Mouse (Mus musculus) thymus, adult 2 months (tissue): ENCODE measurements around the gene Rnf32. TPM values are rescaled to one million over a fixed set of nuclear protein-coding genes. Genes with fewer than 3 reads are reported as not detected.

Experiments used
- DNase-seq: peaks from one replicate; pipeline ENCODE4 v3.0.0; 2021
- H3K27ac ChIP-seq: fragments of 200-500 bp; 2 replicates; pipeline ENCODE4 v1.5.1; 2012; ENCODE audit warnings: low read length, control low read depth; ENCODE audit not compliant: control insufficient read depth, insufficient read depth
- H3K27me3 ChIP-seq: fragments of 200-500 bp; 2 replicates; pipeline ENCODE4 v1.6.1; 2012; ENCODE audit warnings: mild to moderate bottlenecking, low read length, moderate library complexity, mixed read lengths; ENCODE audit not compliant: control insufficient read depth, insufficient read depth
- H3K36me3 ChIP-seq: fragments of 200-500 bp; 2 replicates; pipeline ENCODE4 v1.6.1; 2012; ENCODE audit warnings: mild to moderate bottlenecking, low read length, moderate library complexity; ENCODE audit not compliant: control insufficient read depth, insufficient read depth
- H3K4me1 ChIP-seq: fragments of 200-500 bp; replicated peaks from 2 replicates; pipeline ENCODE4 v1.6.1; 2012; ENCODE audit warnings: low read length; ENCODE audit not compliant: control insufficient read depth, insufficient read depth
- H3K4me3 ChIP-seq: fragments of 200-500 bp; 2 replicates; pipeline ENCODE4 v1.5.1; 2012; ENCODE audit warnings: mild to moderate bottlenecking, low read length, control low read depth, moderate library complexity; ENCODE audit not compliant: control insufficient read depth, insufficient read depth
- CTCF ChIP-seq: fragments of 200-500 bp; IDR thresholded peaks from 2 replicates; pipeline ENCODE4 v1.5.1; 2012; ENCODE audit warnings: mild to moderate bottlenecking, control low read depth, low read length, moderate library complexity, borderline replicate concordance; ENCODE audit not compliant: control insufficient read depth, poor library complexity, insufficient read depth; ENCODE audit errors: extremely low read depth
- POLR2A ChIP-seq: fragments of 200-500 bp; IDR thresholded peaks from 2 replicates; pipeline ENCODE4 v1.6.1; 2012; ENCODE audit warnings: mild to moderate bottlenecking, low read length, control low read depth, moderate library complexity; ENCODE audit not compliant: control insufficient read depth, poor library complexity, insufficient read depth; ENCODE audit errors: extremely low read depth
- WGBS: fragments of 180-500 bp; shearing (Covaris S2); methylation state at CpG from one replicate; pipeline ENCODE4 v1.1.7; 2018; 5-methylcytosine and 5-hydroxymethylcytosine counted together
- polyA plus RNA-seq: library from polyadenylated mRNA; depleted of rRNA; stranded (reverse); fragments of >200 nt; gene quantifications from 2 replicates; pipeline ENCODE4 v1.2.3, GENCODE M21; 2012; rRNA removed

The Rnf32 gene
- polyA plus RNA-seq, 1 experiment = 0.55 TPM

DNA sequence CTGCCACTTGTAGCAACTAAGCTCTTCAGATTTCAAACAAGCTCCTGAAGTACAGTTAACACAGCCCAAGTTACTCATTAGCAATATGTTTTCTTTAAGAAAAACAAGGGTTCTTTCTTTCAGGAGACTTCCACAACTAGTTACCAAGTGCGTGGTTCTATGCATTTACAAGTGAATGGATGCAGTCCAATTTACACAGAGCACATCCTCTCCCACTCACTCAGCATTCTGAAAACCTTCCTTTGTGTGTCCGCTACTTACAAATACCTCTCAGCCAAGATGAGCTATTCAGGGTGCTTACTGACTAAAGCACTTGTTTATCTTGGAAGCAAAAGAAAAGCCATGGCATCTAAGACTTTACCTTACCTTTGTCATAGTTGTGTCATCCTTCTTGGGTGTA is 58.1 kb downstream of the Rnf32 start:
- Histone ChIP-seq H3K4me3 (no peak overlapping the region), H3K27ac (no peak overlapping the region), H3K36me3 (no peaks in the 10 kb centered on the region), H3K4me1 (no peaks in the 10 kb centered on the region), H3K27me3 (no peaks in the 10 kb centered on the region)
- 87% methylated on average over 2 of the region's 2 CpGs for WGBS
- TF ChIP-seq POLR2A (no peak), CTCF (no peak)
- no peak for DNase-seq

DNA sequence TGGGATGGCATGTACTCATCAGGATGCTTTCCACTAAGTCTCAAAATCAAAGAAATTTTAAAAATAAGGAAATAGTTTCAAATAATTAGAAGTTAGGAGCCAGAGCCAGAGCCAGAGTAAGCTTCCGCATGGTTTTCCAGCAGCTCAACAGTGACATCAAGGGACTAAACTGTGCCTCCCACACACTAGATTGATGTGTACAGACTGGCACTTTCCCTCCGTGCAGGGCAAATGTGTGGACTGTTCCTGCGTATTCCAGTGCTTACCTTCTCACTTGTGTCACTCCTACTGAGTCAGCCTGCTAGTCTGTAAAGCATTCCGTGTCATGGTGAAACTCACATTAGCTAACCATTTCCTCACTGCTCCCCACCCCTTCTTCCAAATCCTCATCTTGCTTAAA is 75.1 kb downstream of the Rnf32 start:
- no peak for DNase-seq
- Histone ChIP-seq H3K4me3 (no peak overlapping the region), H3K4me1 (no peaks in the 10 kb centered on the region), H3K27ac (no peak overlapping the region), H3K36me3 (no peaks in the 10 kb centered on the region), H3K27me3 (no peaks in the 10 kb centered on the region)
- 88% methylated on average over 4 of the region's 4 CpGs for WGBS
- TF ChIP-seq POLR2A = no peak
- no peak for TF ChIP-seq CTCF

GRCm38 (mm10) chr5:29273426-29273825 is 77.6 kb downstream of the Rnf32 start:
- WGBS = 85% methylated on average over 2 of the region's 2 CpGs
- TF ChIP-seq CTCF = no peak
- TF ChIP-seq POLR2A = no peak
- no peaks in the 10 kb centered on the region for H3K36me3 ChIP-seq
- no peak for DNase-seq
- H3K27ac ChIP-seq = no peak overlapping the region
- no peak overlapping the region for H3K4me3 ChIP-seq
- no peaks in the 10 kb centered on the region for H3K27me3 ChIP-seq
- H3K4me1 ChIP-seq = no peaks in the 10 kb centered on the region

DNA sequence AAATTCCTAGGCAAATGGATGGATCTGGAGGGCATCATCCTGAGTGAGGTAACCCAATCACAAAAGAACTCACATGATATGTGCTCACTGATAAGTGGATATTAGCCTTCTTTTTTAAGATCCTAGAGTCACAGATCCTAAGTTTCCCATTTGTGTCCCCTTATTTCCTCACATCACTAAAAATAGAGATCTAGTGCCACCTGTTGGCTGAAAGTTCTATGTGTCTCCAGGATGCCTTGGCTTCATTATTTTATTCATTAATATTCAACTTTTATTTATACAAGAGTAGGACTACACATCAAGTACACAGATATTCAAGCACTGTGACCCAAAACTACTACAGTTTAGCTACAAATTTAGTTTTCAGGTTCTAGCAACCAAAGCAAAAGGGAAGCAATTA is 79.0 kb downstream of the Rnf32 start:
- no peak for TF ChIP-seq POLR2A
- TF ChIP-seq CTCF = no peak
- no peak for DNase-seq
- Histone ChIP-seq H3K27ac (no peak overlapping the region), H3K27me3 (no peaks in the 10 kb centered on the region), H3K4me3 (no peak overlapping the region), H3K36me3 (no peaks in the 10 kb centered on the region), H3K4me1 (no peaks in the 10 kb centered on the region)

Other genes starting within 250 kb of the Rnf32 start
- gene Lmbr1, start 182.4 kb downstream of the Rnf32 start, polyA plus RNA-seq = 1.5 and 1.9 TPM in 2 replicates
- gene Nom1, start 238.7 kb downstream of the Rnf32 start, polyA plus RNA-seq = 7.5 and 7.8 TPM in 2 replicates